Mouse (Mus musculus): ENCODE measurements around the gene Tfrc. TPM values are rescaled to one million over a fixed set of nuclear protein-coding genes. Genes with fewer than 3 reads are reported as not detected.

The Tfrc gene
- 55.9 and 56.9 TPM in 2 replicates for polyA plus RNA-seq (2016; fragmentation: Nextera tagmentation; extraction: Ambion mirVana)

GRCm38 (mm10) chr16:32608712-32609400, at the start of gene Tfrc:
Tfrc (plus strand) TSS chr16:32608920.
- H3K4me3 ChIP-seq = peak within 1 kb of the TSS; percentile 92
- peak within 1 kb of the TSS; percentile 94 for H3K27ac ChIP-seq
- H3K36me3 ChIP-seq = peaks cover 6% of the 10 kb centered on the region; the same call in 1 of the 2 replicates
- WGBS = under 1% methylated on average over 73 of the region's 73 CpGs
- DNase-seq (ENCODE audit: low spot score) = peak; percentile 99
- peaks cover 20% of the 10 kb centered on the region for H3K4me1 ChIP-seq
- H3K27me3 ChIP-seq (ENCODE audit: low read depth, poor library complexity, severe bottlenecking) = no peaks in the 10 kb centered on the region
- no peaks in the 10 kb centered on the region for H3K9me3 ChIP-seq (replicated peaks)

GRCm38 (mm10) chr16:32559493-32559892, 49.2 kb upstream of the Tfrc start:
- no peaks in the 10 kb centered on the region for H3K4me1 ChIP-seq
- H3K27ac ChIP-seq = no peak overlapping the region
- no peaks in the 10 kb centered on the region for H3K27me3 ChIP-seq (ENCODE audit: low read depth, poor library complexity, severe bottlenecking)
- H3K9me3 ChIP-seq (replicated peaks) = no peaks in the 10 kb centered on the region
- H3K4me3 ChIP-seq = no peak overlapping the region
- H3K36me3 ChIP-seq = no peaks in the 10 kb centered on the region
- DNase-seq (ENCODE audit: low spot score) = no peak
- 77% methylated on average over 4 of the region's 4 CpGs for WGBS

GRCm38 (mm10) chr16:32563056-32563793, 45.5 kb upstream of the Tfrc start:
- Histone ChIP-seq H3K4me1 (no peaks in the 10 kb centered on the region), H3K27me3 (ENCODE audit: low read depth, poor library complexity, severe bottlenecking) (no peaks in the 10 kb centered on the region), H3K27ac (no peak overlapping the region), H3K4me3 (no peak overlapping the region), H3K9me3 (replicated peaks) (no peaks in the 10 kb centered on the region), H3K36me3 (no peaks in the 10 kb centered on the region)
- no peak for DNase-seq (ENCODE audit: low spot score)
- 91% methylated on average over 5 of the region's 5 CpGs for WGBS

- Histone ChIP-seq H3K27me3 (ENCODE audit: low read depth, poor library complexity, severe bottlenecking) (no peaks in the 10 kb centered on the region), H3K4me3 (no peak overlapping the region), H3K4me1 (no peaks in the 10 kb centered on the region), H3K9me3 (replicated peaks) (no peaks in the 10 kb centered on the region), H3K27ac (no peak overlapping the region), H3K36me3 (no peaks in the 10 kb centered on the region)
- no peak for DNase-seq (ENCODE audit: low spot score)
- whole genome bisulfite sequencing = 90% methylated on average over 4 of the region's 4 CpGs
Measured at GRCm38 (mm10) chr16:32567282-32567681, 41.4 kb upstream of the Tfrc start.

- no peak for DNase-seq (ENCODE audit: low spot score)
- WGBS = 70% methylated on average over 6 of the region's 6 CpGs
- Histone ChIP-seq H3K4me1 (no peaks in the 10 kb centered on the region), H3K27ac (no peak overlapping the region), H3K36me3 (no peaks in the 10 kb centered on the region), H3K9me3 (replicated peaks) (no peaks in the 10 kb centered on the region), H3K27me3 (ENCODE audit: low read depth, poor library complexity, severe bottlenecking) (no peaks in the 10 kb centered on the region), H3K4me3 (no peak overlapping the region)
Measured at GRCm38 (mm10) chr16:32568401-32568800, 40.3 kb upstream of the Tfrc start.

GRCm38 (mm10) chr16:32570042-32570441, 38.7 kb upstream of the Tfrc start:
- Histone ChIP-seq H3K36me3 (no peaks in the 10 kb centered on the region), H3K4me1 (no peaks in the 10 kb centered on the region), H3K27ac (no peak overlapping the region), H3K27me3 (ENCODE audit: low read depth, poor library complexity, severe bottlenecking) (no peaks in the 10 kb centered on the region), H3K9me3 (replicated peaks) (no peaks in the 10 kb centered on the region), H3K4me3 (no peak overlapping the region)
- WGBS = 93% methylated on average over 3 of the region's 3 CpGs
- DNase-seq (ENCODE audit: low spot score) = no peak

GRCm38 (mm10) chr16:32572528-32572927, 36.2 kb upstream of the Tfrc start:
- Histone ChIP-seq H3K4me1 (no peaks in the 10 kb centered on the region), H3K4me3 (no peak overlapping the region), H3K9me3 (replicated peaks) (no peaks in the 10 kb centered on the region), H3K36me3 (no peaks in the 10 kb centered on the region), H3K27ac (no peak overlapping the region), H3K27me3 (ENCODE audit: low read depth, poor library complexity, severe bottlenecking) (no peaks in the 10 kb centered on the region)
- 89% methylated on average over 4 of the region's 4 CpGs for WGBS
- no peak for DNase-seq (ENCODE audit: low spot score)

GRCm38 (mm10) chr16:32586482-32586881, 22.2 kb upstream of the Tfrc start:
- no peaks in the 10 kb centered on the region for H3K9me3 ChIP-seq (replicated peaks)
- WGBS = 89% methylated on average over 4 of the region's 4 CpGs

GRCm38 (mm10) chr16:32588568-32588967, 20.2 kb upstream of the Tfrc start:
- 89% methylated on average over 3 of the region's 3 CpGs for WGBS
- no peak overlapping the region for H3K4me3 ChIP-seq
- H3K9me3 ChIP-seq (replicated peaks) = no peaks in the 10 kb centered on the region
- H3K4me1 ChIP-seq = no peaks in the 10 kb centered on the region
- no peaks in the 10 kb centered on the region for H3K27me3 ChIP-seq (ENCODE audit: low read depth, poor library complexity, severe bottlenecking)
- no peaks in the 10 kb centered on the region for H3K36me3 ChIP-seq
- DNase-seq (ENCODE audit: low spot score) = no peak
- no peak overlapping the region for H3K27ac ChIP-seq

More at GRCm38 (mm10) chr16:32586482-32586881, 22.2 kb upstream of the Tfrc start:
- Histone ChIP-seq H3K4me1 (no peaks in the 10 kb centered on the region), H3K27me3 (ENCODE audit: low read depth, poor library complexity, severe bottlenecking) (no peaks in the 10 kb centered on the region), H3K27ac (no peak overlapping the region), H3K36me3 (no peaks in the 10 kb centered on the region), H3K4me3 (no peak overlapping the region)
- DNase-seq (ENCODE audit: low spot score) = no peak

- Histone ChIP-seq H3K27ac (no peak overlapping the region), H3K36me3 (no peaks in the 10 kb centered on the region), H3K4me1 (no peaks in the 10 kb centered on the region), H3K4me3 (no peak overlapping the region), H3K27me3 (ENCODE audit: low read depth, poor library complexity, severe bottlenecking) (no peaks in the 10 kb centered on the region), H3K9me3 (replicated peaks) (no peaks in the 10 kb centered on the region)
- no peak for DNase-seq (ENCODE audit: low spot score)
- 92% methylated on average over 8 of the region's 8 CpGs for WGBS
Measured at GRCm38 (mm10) chr16:32591521-32591920, 17.2 kb upstream of the Tfrc start.

GRCm38 (mm10) chr16:32593283-32593805, 15.4 kb upstream of the Tfrc start:
- Histone ChIP-seq H3K9me3 (replicated peaks) (no peaks in the 10 kb centered on the region), H3K27ac (no peak overlapping the region), H3K4me3 (no peak overlapping the region), H3K36me3 (no peaks in the 10 kb centered on the region), H3K4me1 (0 out of 2 replicates have a peak, but pooled peaks cover 3% of the 10 kb centered on the region), H3K27me3 (ENCODE audit: low read depth, poor library complexity, severe bottlenecking) (no peaks in the 10 kb centered on the region)
- DNase-seq (ENCODE audit: low spot score) = no peak
- WGBS = 93% methylated on average over 5 of the region's 5 CpGs

- no peaks in the 10 kb centered on the region for H3K9me3 ChIP-seq (replicated peaks)
- 0 out of 2 replicates have a peak, but pooled peaks cover 3% of the 10 kb centered on the region for H3K4me1 ChIP-seq
- DNase-seq (ENCODE audit: low spot score) = no peak
- no peaks in the 10 kb centered on the region for H3K27me3 ChIP-seq (ENCODE audit: low read depth, poor library complexity, severe bottlenecking)
- H3K4me3 ChIP-seq = no peak overlapping the region
- no peak overlapping the region for H3K27ac ChIP-seq
- 77% methylated on average over 5 of the region's 5 CpGs for WGBS
- H3K36me3 ChIP-seq = no peaks in the 10 kb centered on the region
Measured at GRCm38 (mm10) chr16:32593916-32594315, 14.8 kb upstream of the Tfrc start.

GRCm38 (mm10) chr16:32594701-32595100, 14.0 kb upstream of the Tfrc start:
- DNase-seq (ENCODE audit: low spot score) = no peak
- Histone ChIP-seq H3K27me3 (ENCODE audit: low read depth, poor library complexity, severe bottlenecking) (no peaks in the 10 kb centered on the region), H3K36me3 (no peaks in the 10 kb centered on the region), H3K4me1 (0 out of 2 replicates have a peak, but pooled peaks cover 3% of the 10 kb centered on the region), H3K27ac (no peak overlapping the region), H3K9me3 (replicated peaks) (no peaks in the 10 kb centered on the region), H3K4me3 (no peak overlapping the region)
- 85% methylated on average over 5 of the region's 5 CpGs for WGBS
